Mouse (Mus musculus) heart, embryonic 16.5 days (tissue): ENCODE measurements at regions not wholly inside any gene's neighbourhood (a gene's known extent, or its start where the extent isn't known, plus 50 kb on each side); places are given as distances from the start of the nearest gene placed in this dataset.

ENCODE experiments used
- ATAC-seq: fragments of 200-750 bp; cut with Nextera tagmentation; replicated peaks from 2 replicates; pipeline ENCODE4 v1.8.0; 2017; ENCODE audit warnings: moderate number of reproducible peaks; ENCODE audit not compliant: insufficient read depth, low FRiP score; ENCODE audit errors: extremely low read depth
- H3K27ac ChIP-seq: fragments of 300-500 bp; sonication (generic); 2 replicates; pipeline ENCODE4 v1.5.1; 2014; ENCODE audit warnings: mild to moderate bottlenecking, low read length, control low read depth, moderate library complexity
- H3K27me3 ChIP-seq: fragments of 300-500 bp; sonication (generic); 2 replicates; pipeline ENCODE4 v1.6.1; 2014; ENCODE audit warnings: low read length, mixed read lengths; ENCODE audit not compliant: control insufficient read depth, insufficient read depth
- H3K36me3 ChIP-seq: fragments of 300-500 bp; sonication (generic); 2 replicates; pipeline ENCODE4 v1.6.1; 2014; ENCODE audit not compliant: control insufficient read depth, insufficient read depth
- H3K4me1 ChIP-seq: fragments of 300-500 bp; sonication (generic); 2 replicates; pipeline ENCODE4 v1.6.1; 2014; ENCODE audit warnings: low read length, mixed read lengths; ENCODE audit not compliant: control insufficient read depth, insufficient read depth
- H3K4me2 ChIP-seq: fragments of 300-500 bp; sonication (generic); 2 replicates; pipeline ENCODE4 v1.6.1; 2014; ENCODE audit warnings: low read depth, mild to moderate bottlenecking, control low read depth, low read length
- H3K4me3 ChIP-seq: fragments of 300-500 bp; sonication (generic); 2 replicates; pipeline ENCODE4 v1.5.1; 2014; ENCODE audit warnings: mild to moderate bottlenecking, control low read depth, low read length
- H3K9ac ChIP-seq: fragments of 300-500 bp; sonication (generic); 2 replicates; pipeline ENCODE4 v1.6.1; 2014; ENCODE audit warnings: low read length, control low read depth
- H3K9me3 ChIP-seq: fragments of 300-500 bp; sonication (generic); replicated peaks from 2 replicates; pipeline ENCODE4 v1.6.1; 2016; ENCODE audit warnings: low read length; ENCODE audit not compliant: control insufficient read depth
- WGBS: fragments of 180-500 bp; shearing (Covaris S2); extraction: QIAGEN DNeasy Blood & Tissue Kit; methylation state at CpG from one replicate; pipeline ENCODE4 v1.1.7; 2014; 5-methylcytosine and 5-hydroxymethylcytosine counted together

DNA sequence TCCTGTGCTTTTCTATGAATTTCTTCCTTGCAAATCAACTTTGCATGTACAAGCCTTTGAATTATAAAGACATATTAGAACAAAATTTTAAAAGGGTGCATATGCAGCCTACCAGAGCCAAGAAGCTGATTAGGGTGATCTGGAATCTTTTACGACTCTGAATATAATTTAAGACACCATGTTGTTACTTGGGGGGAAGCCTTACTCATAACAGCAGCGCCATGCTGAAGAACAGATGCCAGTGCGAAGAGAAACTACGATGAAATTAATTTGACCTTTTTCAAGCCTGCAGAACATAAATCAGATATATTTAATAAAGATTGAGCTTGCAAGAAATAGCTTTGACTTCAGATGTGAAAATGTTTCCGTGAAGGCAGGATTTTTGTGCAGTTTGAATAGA, 512.7 kb upstream of the Celf2 start:
- Histone ChIP-seq H3K27me3 (no peaks in the 10 kb centered on the region), H3K27ac (no peak overlapping the region), H3K4me2 (no peak overlapping the region), H3K4me1 (no peaks in the 10 kb centered on the region), H3K9me3 (no peaks in the 10 kb centered on the region), H3K4me3 (no peak overlapping the region), H3K36me3 (no peaks in the 10 kb centered on the region), H3K9ac (no peak overlapping the region)
- ATAC-seq, result no peak
- WGBS, result 80% methylated on average over 5 of the region's 5 CpGs

DNA sequence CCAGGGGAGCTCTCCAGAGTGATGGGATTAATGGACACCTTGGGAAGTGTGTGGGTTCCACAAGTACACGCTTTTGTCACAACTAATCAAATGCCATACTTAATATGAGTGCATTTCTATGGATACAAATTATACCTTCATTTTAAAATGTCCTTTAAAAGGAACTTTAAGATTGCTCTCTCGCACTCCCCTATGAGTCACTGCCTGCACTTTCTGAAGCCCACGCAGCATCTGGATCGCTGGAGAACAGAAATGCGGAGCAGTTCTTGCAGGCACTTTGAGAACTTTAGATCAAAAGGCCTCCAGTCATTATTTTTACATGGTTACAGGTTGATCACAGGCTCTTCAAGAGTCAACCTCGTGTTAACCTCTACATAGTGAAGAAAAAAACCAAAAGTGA, 503.5 kb upstream of the Celf2 start:
- Histone ChIP-seq H3K4me2 (no peak overlapping the region), H3K4me3 (no peak overlapping the region), H3K36me3 (no peaks in the 10 kb centered on the region), H3K27ac (no peak overlapping the region), H3K4me1 (no peaks in the 10 kb centered on the region), H3K9me3 (no peaks in the 10 kb centered on the region), H3K9ac (no peak overlapping the region), H3K27me3 (no peaks in the 10 kb centered on the region)
- WGBS, result 75% methylated on average over 6 of the region's 6 CpGs
- ATAC-seq, result no peak

DNA sequence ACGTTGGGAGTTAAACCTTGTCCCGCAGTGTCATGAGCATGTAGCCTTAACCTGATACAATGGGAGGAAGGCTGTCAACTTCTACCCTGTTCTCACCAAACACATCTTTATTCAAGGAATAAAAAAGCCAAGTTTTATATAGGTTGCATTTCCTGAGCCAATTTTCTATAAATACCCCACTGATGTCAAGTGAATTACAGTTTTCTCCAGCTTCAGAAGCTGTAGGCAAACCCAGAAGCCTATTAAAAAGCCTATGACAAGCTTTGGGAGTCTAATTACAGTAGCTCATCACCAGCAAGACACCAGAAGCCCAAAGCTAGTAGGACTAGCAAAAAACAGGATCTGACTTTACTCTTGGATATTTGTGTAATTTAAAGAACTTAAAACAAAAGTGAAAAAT, 490.1 kb upstream of the Celf2 start:
- ATAC-seq, result no peak
- Histone ChIP-seq H3K27ac (no peak overlapping the region), H3K9ac (no peak overlapping the region), H3K9me3 (no peaks in the 10 kb centered on the region), H3K4me1 (no peaks in the 10 kb centered on the region), H3K4me2 (no peak overlapping the region), H3K4me3 (no peak overlapping the region), H3K27me3 (no peaks in the 10 kb centered on the region), H3K36me3 (no peaks in the 10 kb centered on the region)
- WGBS, result 76% methylated on average over 2 of the region's 2 CpGs

DNA sequence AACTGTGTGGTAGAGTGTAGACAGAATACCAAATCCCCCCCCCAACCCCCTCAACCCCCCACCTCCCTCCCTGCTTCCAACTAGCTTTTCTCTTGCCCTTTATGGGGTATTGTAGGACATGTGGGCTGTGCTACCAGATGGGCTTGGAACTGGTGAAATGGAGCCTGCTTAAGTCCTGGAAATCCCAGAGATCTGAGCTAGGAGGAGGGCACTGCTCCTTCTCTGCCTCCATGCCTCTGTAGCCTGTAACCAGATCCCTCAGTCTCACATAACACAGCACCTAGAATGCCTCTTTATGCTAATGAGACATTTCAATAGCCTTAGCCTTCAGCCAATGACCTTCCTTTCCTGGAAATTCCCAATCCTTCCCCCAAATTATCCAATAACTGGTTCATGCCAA, 465.1 kb upstream of the Celf2 start:
- Histone ChIP-seq H3K4me3 (no peak overlapping the region), H3K27ac (no peak overlapping the region), H3K27me3 (no peaks in the 10 kb centered on the region), H3K4me2 (no peak overlapping the region), H3K36me3 (no peaks in the 10 kb centered on the region), H3K9me3 (no peaks in the 10 kb centered on the region), H3K9ac (no peak overlapping the region), H3K4me1 (no peaks in the 10 kb centered on the region)
- ATAC-seq, result no peak

DNA sequence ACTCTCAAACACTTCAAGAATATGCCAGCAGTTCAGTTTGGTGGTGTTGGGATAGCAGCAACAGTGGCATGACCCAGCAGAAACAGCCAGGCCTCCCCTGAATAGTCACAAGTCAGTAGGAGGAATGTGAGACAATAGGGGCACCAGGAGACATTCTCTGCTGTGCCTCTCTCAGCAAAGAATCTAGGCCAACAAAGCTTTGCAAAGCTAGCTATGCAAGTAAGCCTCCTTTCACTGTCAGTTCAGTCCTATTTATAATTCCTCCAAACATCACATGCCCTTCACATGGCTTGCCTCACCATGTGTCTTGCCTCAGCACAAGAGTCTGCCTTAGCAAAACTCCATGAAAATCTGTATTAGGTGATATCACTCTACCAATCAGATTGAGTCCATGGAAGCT, 454.1 kb upstream of the Celf2 start:
- Histone ChIP-seq H3K9ac (no peak overlapping the region), H3K4me3 (no peak overlapping the region), H3K4me2 (no peak overlapping the region), H3K4me1 (no peaks in the 10 kb centered on the region), H3K36me3 (no peaks in the 10 kb centered on the region), H3K9me3 (no peaks in the 10 kb centered on the region), H3K27me3 (no peaks in the 10 kb centered on the region), H3K27ac (no peak overlapping the region)
- no peak for ATAC-seq

DNA sequence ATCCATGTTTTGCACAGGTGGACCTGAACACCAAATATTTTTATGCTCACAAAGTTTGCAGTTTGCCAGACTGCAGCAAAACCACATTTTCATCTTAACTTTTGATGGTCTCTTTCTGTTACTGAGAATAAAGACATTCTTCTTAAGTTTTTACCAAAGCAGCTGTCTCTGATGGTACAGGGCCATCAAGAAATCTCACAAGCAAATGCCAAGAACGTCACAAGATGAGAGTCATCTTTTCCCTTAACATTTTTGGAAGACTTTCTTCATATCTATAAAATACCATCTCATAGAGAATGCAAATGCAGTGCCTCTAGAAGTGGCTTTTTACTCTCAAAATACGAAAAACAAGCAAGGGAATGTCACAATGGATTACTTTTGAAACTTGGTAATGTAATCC, 444.8 kb upstream of the Celf2 start:
- Histone ChIP-seq H3K4me2 (no peak overlapping the region), H3K9me3 (no peaks in the 10 kb centered on the region), H3K27ac (no peak overlapping the region), H3K9ac (no peak overlapping the region), H3K36me3 (no peaks in the 10 kb centered on the region), H3K4me1 (no peaks in the 10 kb centered on the region), H3K4me3 (no peak overlapping the region), H3K27me3 (no peaks in the 10 kb centered on the region)
- ATAC-seq, result no peak
- WGBS, result 52% methylated on average over 2 of the region's 2 CpGs

DNA sequence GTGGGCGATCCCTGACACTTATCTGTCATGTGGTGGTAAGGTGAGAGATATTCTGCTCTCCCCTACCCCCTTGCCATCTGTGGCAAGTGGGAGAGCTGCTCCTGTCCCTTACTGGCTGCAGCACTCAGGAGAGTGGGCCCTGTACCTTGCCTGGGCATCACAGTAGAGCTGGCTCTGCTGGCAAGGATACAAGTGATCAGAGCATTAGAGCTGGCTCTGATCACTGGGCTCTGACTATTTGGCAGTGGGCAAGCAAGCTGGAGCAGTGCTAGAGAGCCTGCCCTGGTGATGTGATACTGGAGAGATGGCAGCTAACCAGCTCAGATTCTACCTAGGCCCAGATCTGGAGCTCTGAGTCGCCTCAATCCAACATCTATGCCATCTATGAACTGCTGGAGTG, 443.5 kb upstream of the Celf2 start:
- Histone ChIP-seq H3K9me3 (no peaks in the 10 kb centered on the region), H3K27me3 (no peaks in the 10 kb centered on the region), H3K9ac (no peak overlapping the region), H3K4me1 (no peaks in the 10 kb centered on the region), H3K4me2 (no peak overlapping the region), H3K27ac (no peak overlapping the region), H3K36me3 (no peaks in the 10 kb centered on the region), H3K4me3 (no peak overlapping the region)
- WGBS, result 81% methylated on average over 2 of the region's 2 CpGs
- ATAC-seq, result no peak

DNA sequence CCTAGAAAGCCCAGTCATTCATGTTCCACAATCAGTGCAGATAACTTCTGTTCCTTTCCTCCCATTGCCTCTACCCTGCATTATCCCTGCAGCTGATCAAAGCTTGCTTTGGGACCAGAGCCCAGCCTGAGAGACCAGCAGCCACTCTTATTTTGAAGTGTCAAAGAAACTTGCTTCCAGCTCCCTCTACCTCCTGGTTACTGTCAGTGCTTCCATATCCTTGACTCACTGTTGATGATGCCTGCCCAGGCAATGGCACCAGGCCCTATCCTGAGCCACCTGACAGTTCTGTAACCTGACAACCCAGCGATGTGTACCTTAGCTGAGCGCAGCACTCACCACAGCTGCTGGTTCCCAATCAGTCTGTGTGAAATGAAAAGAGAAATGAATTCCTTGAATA, 435.6 kb upstream of the Celf2 start:
- Histone ChIP-seq H3K4me1 (peaks cover 2% of the 10 kb centered on the region; the same call in 1 of the 2 replicates), H3K27me3 (no peaks in the 10 kb centered on the region; the same call in 1 of the 2 replicates), H3K36me3 (no peaks in the 10 kb centered on the region), H3K9ac (no peak overlapping the region), H3K27ac (no peak overlapping the region), H3K4me3 (no peak overlapping the region), H3K9me3 (no peaks in the 10 kb centered on the region), H3K4me2 (no peak overlapping the region)
- ATAC-seq, result 0 out of 2 replicates have a peak, but pooled peaks have one; percentile 65
- WGBS, result 57% methylated on average over 2 of the region's 2 CpGs

DNA sequence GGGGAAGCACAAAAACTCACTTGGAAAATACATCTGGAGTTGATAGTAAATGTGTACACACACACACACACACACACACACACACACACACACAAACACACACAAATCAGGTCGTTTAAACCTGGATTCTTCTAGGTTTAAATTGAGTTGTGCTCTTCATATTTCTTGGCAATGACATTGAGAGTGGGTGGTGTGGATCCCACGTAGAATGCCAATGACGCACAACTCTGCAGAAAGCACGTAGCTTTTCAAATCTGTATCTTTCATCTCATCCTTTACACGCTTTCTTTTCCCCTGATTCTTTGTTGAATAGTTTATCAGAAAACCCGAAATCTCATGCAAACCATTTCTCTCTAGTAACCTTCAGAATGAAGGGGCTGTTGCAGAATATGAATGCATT, 424.3 kb upstream of the Celf2 start:
- Histone ChIP-seq H3K4me1 (no peaks in the 10 kb centered on the region), H3K27me3 (no peaks in the 10 kb centered on the region), H3K9ac (no peak overlapping the region), H3K36me3 (no peaks in the 10 kb centered on the region), H3K9me3 (no peaks in the 10 kb centered on the region), H3K4me2 (no peak overlapping the region), H3K4me3 (no peak overlapping the region), H3K27ac (no peak overlapping the region)
- no peak for ATAC-seq
- WGBS, result 75% methylated on average over 6 of the region's 6 CpGs

DNA sequence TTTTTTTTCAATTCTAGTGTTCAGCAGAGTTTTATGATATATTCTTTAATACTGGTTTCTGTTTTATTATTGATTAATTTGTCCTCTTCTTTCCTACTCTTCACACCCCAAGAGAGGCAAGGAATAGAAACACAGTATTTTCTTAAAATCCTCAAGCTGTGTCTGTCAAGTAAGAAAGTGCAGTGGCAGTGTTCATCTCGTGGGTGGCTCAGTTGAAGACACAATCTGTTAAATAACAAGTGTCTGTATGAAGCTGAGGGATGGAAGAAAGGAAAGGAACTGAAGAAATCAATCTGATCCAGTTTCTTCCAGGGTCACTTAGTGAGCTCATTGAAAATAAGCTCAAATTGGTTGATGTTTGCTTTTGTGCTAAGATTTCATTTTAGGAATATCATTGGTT, 396.9 kb upstream of the Celf2 start:
- H3K9me3 ChIP-seq, result no peaks in the 10 kb centered on the region; the same call in 1 of the 2 replicates
- H3K27me3 ChIP-seq, result no peaks in the 10 kb centered on the region
- no peak for ATAC-seq
- no peak overlapping the region for H3K4me3 ChIP-seq
- 30% methylated on average over 1 of the region's 1 CpGs for WGBS
- H3K4me1 ChIP-seq, result no peaks in the 10 kb centered on the region
- H3K36me3 ChIP-seq, result no peaks in the 10 kb centered on the region
- H3K9ac ChIP-seq, result no peak overlapping the region
- no peak overlapping the region for H3K4me2 ChIP-seq
- no peak overlapping the region for H3K27ac ChIP-seq
